Mouse (Mus musculus) heart, adult 11 months (tissue): Measurements from ENCODE around the gene Olfr735.

Source experiments
- DNase-seq: peaks from one replicate; pipeline ENCODE4 v3.0.0; 2022

Gene Olfr735

GRCm38 (mm10) chr14:50348796-50349195, at the start of gene Olfr735:
Olfr735 (minus strand) TSS chr14:50348872.
- no peak for DNase-seq

GRCm38 (mm10) chr14:50380863-50381262, 32.2 kb upstream of the Olfr735 start, which contains the start of gene Olfr736:
Olfr736 (plus strand) TSS chr14:50381163.
- DNase-seq, result no peak

- no peak for DNase-seq
These were observed 14.9 kb upstream of the Olfr735 start for GRCm38 (mm10) chr14:50363561-50363960.

- no peak for DNase-seq
These were observed 11.8 kb upstream of the Olfr735 start for GRCm38 (mm10) chr14:50360480-50360879.

- DNase-seq, result no peak
These were observed 8.9 kb upstream of the Olfr735 start, which contains the start of gene Tlr11 for GRCm38 (mm10) chr14:50357593-50357992. Tlr11 (plus strand) TSS chr14:50357914.

GRCm38 (mm10) chr14:50356725-50357124, 8.1 kb upstream of the Olfr735 start:
- no peak for DNase-seq

- no peak for DNase-seq
These were observed 3.8 kb upstream of the Olfr735 start for GRCm38 (mm10) chr14:50352438-50352837.

- DNase-seq, result no peak
These were observed 22.0 kb downstream of the Olfr735 start, which contains the start of gene Olfr734 for GRCm38 (mm10) chr14:50326661-50327060. Olfr734 (minus strand) TSS chr14:50326761.

GRCm38 (mm10) chr14:50301422-50301821, 47.2 kb downstream of the Olfr735 start, which contains the start of gene Olfr733:
Olfr733 (minus strand) TSS chr14:50301522.
- DNase-seq, result no peak
